Mouse (Mus musculus): ENCODE results near the gene Hmga1.

Hmga1 gene

GRCm38 (mm10) chr17:27528767-27529166, 27.5 kb upstream of the Hmga1 start:
- peak in 1 of 2 experiments; percentile 12 for DNase-seq

DNA sequence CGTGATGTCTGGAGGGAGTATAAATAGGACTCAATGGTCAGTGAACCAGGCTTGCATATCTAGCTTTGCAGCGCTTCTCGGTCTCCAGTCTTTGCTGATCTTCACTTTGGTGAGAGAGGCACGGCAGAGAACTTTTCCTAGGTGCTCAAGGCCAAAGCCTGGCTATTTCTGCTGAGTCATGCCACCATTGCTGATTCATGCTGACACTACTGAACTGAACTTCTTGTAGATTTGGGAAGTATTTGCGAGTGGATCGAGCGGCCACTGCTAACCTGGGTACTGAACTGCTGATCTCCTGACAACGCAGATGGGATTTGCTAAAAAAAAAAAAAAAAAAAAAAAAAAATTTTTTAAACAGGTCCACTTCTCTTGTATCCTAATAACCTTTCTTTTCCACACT, 24.2 kb upstream of the Hmga1 start:
- no peak for DNase-seq

GRCm38 (mm10) chr17:27533354-27533753, 22.9 kb upstream of the Hmga1 start:
- DNase-seq, result peak in 1 of 2 experiments; percentile 23

DNA sequence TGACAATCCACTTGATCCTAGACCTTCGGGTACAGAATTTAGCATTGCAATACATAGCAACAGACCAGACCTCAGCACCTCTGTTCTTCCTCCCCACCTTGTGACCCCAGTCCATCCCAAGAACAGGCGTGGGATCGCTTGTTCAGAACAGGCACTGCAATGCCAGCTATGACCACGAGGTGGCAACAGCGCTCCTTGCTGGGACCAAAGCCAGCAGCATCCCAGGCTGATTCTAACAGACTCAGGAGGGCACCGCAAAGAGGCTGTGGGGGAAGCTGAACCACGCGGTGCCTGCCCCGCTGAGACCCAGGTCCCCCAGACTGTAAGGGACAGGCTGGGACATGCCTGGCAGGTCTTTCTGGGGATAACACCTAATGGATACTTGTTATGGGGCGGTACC, 21.6 kb upstream of the Hmga1 start:
- peak; percentile 95 to 97 for DNase-seq

DNA sequence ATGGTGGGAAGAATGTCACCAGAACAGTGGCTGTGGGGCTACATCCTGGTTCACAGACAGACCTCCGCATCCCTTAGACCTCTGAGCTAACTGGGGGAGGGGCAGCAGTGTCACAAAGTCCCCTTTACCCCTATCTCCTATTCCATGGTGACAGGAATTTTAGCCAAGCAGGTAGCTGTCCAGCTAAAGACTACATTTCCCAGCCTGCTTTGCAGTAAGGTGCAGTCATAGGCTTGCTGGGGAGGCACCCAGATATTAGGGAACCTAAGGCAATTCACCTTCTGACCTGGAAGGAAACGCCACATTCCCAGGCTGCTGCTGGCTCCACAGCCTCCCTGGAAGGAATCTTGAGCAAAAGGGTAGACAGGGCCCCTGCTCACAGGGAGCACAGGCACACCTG, 15.0 kb upstream of the Hmga1 start:
- DNase-seq, result peak in 1 of 2 experiments; percentile 25

DNA sequence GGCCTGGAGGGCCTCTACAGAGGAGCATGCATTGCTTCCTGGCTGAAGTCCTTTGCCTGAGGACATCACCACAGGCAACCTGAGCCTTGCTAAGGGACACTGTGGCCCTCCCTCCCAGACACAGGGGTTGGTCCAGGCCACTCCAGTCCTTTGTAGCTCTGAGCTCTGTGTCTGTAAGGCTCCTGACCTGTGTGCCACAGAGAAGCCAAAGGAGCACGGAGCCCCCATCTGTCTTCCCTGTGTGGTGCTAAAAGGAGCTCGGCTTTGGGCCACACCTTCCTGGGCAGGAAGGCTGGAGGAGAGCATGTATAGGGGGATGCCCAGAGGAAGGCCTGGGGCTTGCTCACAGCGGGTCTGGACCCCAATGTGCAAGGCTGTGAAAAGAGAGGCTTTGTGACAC, 14.3 kb upstream of the Hmga1 start:
- DNase-seq, result peak in 1 of 2 experiments; percentile 42

GRCm38 (mm10) chr17:27544551-27544950, 11.7 kb upstream of the Hmga1 start:
- DNase-seq, result no peak

GRCm38 (mm10) chr17:27545991-27546390, 10.3 kb upstream of the Hmga1 start:
- peak in 1 of 2 experiments; percentile 21 for DNase-seq

DNA sequence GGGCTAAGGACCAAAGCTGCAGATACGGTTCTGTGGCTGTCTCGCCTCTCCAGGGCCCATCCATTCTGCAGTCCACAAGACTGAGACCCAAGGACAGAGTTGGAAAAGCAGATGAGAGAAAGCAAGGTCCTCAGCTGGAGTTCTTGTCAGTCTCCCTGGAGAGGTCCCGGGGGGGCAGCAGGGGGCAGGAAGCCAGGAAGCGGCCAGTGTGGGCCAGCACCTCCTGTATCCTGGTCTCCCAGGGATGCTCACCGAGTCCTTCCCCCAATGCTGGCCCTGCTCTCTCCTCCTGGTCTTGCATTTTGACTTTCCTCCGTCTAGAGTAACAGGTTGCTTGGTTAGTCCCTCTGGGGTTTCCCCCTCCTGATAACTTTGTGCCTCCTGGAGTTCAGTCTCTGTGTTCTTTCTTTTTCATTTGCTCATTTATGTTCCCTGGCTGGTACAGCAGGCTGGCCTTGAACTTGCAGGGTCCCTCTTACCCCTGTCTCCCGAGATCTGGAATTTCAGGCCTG, 9.7 kb upstream of the Hmga1 start:
- peak in 1 of 2 experiments; percentile 36 for DNase-seq

- peak in 1 of 2 experiments; percentile 27 for DNase-seq
Measured at GRCm38 (mm10) chr17:27547253-27547868, 8.9 kb upstream of the Hmga1 start.

GRCm38 (mm10) chr17:27549234-27549633, 7.1 kb upstream of the Hmga1 start:
- peak; percentile 63 to 66 for DNase-seq

DNA sequence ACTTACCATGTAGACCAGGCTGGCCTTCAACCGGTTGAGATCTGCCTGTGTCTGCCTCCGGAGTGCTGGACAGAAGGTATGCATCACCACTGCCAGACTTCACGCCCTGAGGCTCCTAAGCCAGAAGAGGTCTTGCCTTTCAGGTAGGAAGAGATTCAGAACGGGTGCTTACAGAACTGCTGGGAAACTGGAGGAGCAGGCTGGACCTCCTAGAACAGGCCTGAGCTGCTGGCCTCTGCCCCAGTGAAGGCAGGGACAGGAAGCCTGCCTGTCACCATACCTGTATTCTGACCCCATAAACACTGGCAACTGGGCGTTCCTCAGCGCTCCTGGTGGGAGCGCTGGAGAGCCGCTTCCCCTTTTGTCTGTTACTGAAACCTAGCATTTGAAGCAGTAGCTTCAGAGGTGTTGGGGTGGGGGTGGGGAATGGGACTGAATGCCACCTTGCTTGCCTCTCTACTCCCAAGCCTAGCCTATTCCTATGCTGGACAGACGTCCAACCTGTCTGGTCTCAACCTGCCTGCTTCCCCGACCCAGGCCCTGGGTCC, 4.8 kb upstream of the Hmga1 start:
- DNase-seq, result no peak

- peak; percentile 82 to 90 for DNase-seq
Measured at GRCm38 (mm10) chr17:27552215-27553201, 3.8 kb upstream of the Hmga1 start.

- DNase-seq, result no peak
Measured at GRCm38 (mm10) chr17:27554062-27554960, 2.0 kb upstream of the Hmga1 start.

DNA sequence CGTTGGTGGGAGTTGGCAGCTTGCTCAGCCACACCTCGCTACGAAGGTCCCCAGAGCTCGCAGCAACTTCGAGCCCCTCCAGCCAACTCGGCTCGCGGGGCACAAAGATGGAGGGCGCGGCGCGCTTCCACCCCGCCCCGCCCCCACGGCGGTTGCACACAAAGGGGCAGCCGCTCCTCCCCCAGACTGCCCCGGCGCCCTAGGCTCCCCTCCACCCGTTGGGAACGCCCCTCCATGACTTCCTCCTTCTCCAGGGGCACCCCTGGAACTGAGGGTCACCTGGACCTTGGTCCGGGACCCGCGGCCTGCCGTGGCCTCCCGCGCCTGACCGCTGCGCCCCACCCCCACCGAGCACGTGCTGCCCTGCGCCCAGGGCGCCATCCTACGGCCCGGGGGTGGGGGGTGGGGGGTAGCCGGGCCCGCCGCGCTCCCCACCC, 1.2 kb upstream of the Hmga1 start:
- DNase-seq, result peak in 1 of 2 experiments; percentile 48

DNA sequence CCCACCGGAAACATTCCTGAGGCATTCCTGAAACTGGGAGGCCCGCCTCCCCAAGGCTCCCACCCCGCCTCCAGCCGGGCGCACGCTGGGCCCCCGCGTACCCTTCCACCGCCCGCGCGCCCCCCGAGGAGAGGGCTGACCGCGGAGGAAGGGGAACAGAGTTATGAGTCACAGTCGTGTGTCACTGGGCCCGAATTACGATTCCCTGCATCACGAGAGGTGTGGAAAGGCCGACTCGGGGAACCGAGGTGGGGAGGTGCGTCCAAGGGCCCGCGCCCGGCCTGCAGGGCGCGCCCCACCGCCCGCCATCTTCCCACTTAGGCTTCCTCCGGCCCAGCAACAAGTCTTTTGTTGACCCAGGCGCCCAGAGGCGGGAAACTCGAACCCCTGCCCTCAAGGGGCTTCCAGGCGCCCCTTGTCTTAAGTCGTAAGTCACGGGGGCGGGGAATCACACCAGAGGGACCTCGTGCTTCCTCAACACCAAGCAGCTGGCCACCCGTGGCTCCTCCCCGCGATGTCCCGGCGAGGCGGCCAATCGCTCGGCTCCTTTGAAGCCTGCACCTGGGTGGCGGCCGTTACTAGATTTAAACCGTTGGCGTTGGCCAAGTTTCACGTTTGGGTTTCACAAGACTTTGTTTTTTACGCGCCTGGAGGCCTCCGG, 655 bp upstream of the Hmga1 start:
- peak; percentile 61 for DNase-seq

GRCm38 (mm10) chr17:27557181-27557926, 1.1 kb downstream of the Hmga1 start:
- peak; percentile 73 to 75 for DNase-seq

- peak; percentile 75 to 81 for DNase-seq
Measured at GRCm38 (mm10) chr17:27557927-27558661, 1.8 kb downstream of the Hmga1 start.

GRCm38 (mm10) chr17:27558845-27559244, 2.5 kb downstream of the Hmga1 start:
- peak in 1 of 2 experiments; percentile 43 for DNase-seq

- DNase-seq, result no peak
Measured at GRCm38 (mm10) chr17:27559596-27559995, 3.3 kb downstream of the Hmga1 start.
